Mouse (Mus musculus) left cerebral cortex, postnatal 4 days (tissue): ENCODE data around the gene Eid2b. TPM values are rescaled to one million over a fixed set of nuclear protein-coding genes. Genes with fewer than 3 reads are reported as not detected.
"Not testable (repeated sequence)": the region's sequence is repeated elsewhere in the genome, so short reads cannot be mapped to it uniquely, and the experiment has no call there.

ENCODE experiments used
- DNase-seq: peaks from one replicate; pipeline ENCODE4 v3.0.0-alpha.2; 2022
- intact Hi-C: fragments of 180-260 bp; cut with DNase I; formaldehyde crosslinking; loops from one replicate; pipeline ENCODE4 v1.15.1; 2025
- total RNA-seq, 2 experiments: library from RNA; stranded (reverse); gene quantifications; 2 replicates each; pipeline ENCODE4 v1.2.3; 2021

Gene Eid2b
- 10 to 100 TPM; 44.2 to 46.9 TPM for total RNA-seq

DNA sequence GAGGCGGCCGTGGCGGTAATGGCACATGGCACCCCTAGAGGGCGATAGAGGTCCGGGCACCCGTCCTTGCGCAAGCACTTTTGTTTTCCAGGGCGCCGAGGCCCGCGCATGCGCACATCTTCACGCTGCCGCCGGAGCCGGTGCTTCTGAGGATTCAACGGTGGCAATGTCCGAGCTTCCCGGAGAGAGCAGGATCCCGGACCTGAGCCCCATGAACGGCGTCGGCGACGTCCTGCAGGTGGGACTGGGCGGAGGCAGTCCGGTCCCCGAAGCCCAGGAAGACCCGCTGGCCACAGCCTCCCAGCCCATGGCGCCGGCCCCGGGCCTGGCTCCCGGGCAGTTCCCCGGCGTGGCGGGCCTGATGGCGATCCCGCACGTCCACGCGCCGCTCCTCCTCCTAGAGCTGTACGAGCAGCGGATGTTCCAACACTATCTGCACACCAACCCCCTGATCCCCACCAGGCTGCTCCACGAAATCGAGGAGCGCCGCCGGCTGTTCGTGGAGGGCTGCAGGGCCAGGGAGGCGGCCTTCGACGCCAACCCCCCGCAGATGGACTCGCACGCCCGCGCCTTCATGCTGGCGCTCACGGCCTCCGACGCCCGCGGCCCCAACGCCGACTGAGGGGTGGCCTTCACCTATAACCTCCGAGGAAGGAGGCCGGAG is at the start of gene Eid2b:
TSS of gene Eid2b (plus strand) at position 125 of the 664 bp plus-strand sequence.
- DNase-seq = peak; percentile 97
- intact Hi-C loops = no loop called here

DNA sequence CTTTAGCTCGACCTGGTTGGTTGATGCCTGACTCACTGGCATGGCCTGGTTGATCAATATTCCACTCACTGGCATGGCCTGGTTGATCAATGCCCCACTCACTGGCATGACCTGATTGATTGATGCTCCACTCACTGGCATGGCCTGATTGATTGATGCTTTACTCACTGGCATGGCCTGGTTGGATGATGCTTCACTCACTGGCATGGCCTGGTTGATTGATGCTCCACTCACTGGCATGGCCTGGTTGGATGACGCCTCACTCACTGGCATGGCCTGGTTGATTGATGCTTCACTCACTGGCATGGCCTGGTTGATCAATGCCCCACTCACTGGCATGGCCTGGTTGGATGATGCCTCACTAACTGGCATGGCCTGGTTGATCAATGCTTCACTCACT is 33.6 kb upstream of the Eid2b start:
- intact Hi-C loops = not testable (repeated sequence)

DNA sequence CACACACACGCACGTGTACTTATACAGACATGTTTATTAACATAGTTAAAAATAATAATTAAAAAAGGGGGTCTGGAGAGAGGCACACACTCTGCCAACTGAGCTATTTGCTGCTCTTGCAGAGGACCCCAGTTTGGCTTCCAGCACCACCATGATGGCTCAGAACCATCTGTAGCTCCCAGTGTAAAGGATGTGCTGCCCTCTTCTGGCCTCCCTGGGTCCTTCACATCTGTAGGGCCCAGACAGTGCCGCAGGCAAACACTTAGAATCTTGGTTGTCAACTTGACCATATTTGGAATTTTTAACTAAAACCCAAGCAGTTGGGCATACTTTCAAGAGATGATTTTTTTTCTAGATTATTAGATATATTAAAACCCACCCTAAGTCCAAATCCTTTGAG is 28.6 kb upstream of the Eid2b start:
- intact Hi-C loops = no loop called here
- DNase-seq = no peak

More for the DNA sequence above, 33.6 kb upstream of the Eid2b start:
- not testable (repeated sequence) for DNase-seq

DNA sequence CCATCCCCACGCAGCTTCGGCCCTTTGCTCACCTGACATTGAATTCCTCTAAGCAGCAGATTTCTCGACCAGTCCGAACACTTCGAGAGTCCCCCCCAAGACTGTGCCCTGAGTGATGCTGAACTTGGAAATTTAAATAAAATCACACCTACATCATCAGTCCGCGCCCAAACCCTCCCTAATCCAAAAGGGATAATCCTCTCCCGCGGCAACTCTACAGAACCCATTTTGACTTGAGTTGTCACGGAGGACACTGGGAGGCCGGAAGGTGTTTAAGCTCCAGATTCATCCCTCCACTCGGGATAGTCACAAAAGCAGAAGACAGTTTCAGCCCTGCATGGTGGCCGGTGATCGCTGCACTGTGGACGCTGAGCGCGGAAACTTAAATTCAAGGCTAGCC is 25.6 kb upstream of the Eid2b start:
- intact Hi-C loops = no loop called here
- no peak for DNase-seq

DNA sequence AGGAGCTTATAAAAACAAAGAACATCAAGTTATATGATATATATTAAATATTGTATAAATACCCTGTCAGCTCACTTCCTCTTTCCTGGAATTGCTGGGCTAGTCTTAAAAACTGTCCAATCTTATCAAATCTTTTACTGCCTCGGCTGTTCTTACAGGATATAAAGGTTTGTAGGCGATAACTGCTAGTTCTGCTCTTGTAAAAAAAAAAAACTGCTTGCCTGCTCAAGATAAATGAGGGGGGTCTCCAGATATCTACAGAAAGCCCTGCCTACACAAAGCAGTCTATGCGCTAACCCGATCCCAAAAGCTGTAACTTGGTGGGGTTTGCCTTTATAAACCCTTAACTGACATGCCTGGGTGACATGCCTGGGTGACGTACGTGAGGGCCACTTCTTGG is 22.9 kb upstream of the Eid2b start:
- no peak for DNase-seq
- intact Hi-C loops = no loop called here

- DNase-seq = no peak
- intact Hi-C loops = no loop called here
These were observed 22.1 kb upstream of the Eid2b start for GRCm38 (mm10) chr7:28255476-28255875.

- intact Hi-C loops = no loop called here
- no peak for DNase-seq
These were observed 14.7 kb upstream of the Eid2b start for GRCm38 (mm10) chr7:28262861-28263260.

- DNase-seq = peak; percentile 46
- intact Hi-C loops = no loop called here
These were observed 13.8 kb upstream of the Eid2b start for GRCm38 (mm10) chr7:28263786-28264185.

DNA sequence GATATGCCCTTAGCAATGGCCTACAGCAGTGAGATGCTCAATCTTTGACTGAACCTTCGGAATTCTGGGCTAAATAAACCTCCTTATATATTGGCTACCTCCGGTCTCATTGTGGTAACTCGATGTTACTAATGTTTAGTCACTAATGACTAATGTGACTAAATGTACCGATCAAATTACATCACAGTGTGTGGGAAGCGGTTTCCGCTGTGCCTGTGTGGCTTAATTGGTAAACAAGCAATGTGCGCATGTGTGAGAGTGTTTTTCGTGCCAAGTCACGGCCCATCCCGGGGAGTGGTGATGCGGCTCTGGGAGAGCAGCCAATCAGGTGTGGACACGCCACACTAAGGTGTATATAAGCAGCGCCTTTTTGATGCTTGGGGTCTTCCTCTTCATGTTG is 12.1 kb upstream of the Eid2b start:
- intact Hi-C loops = no loop called here
- DNase-seq = no peak

DNA sequence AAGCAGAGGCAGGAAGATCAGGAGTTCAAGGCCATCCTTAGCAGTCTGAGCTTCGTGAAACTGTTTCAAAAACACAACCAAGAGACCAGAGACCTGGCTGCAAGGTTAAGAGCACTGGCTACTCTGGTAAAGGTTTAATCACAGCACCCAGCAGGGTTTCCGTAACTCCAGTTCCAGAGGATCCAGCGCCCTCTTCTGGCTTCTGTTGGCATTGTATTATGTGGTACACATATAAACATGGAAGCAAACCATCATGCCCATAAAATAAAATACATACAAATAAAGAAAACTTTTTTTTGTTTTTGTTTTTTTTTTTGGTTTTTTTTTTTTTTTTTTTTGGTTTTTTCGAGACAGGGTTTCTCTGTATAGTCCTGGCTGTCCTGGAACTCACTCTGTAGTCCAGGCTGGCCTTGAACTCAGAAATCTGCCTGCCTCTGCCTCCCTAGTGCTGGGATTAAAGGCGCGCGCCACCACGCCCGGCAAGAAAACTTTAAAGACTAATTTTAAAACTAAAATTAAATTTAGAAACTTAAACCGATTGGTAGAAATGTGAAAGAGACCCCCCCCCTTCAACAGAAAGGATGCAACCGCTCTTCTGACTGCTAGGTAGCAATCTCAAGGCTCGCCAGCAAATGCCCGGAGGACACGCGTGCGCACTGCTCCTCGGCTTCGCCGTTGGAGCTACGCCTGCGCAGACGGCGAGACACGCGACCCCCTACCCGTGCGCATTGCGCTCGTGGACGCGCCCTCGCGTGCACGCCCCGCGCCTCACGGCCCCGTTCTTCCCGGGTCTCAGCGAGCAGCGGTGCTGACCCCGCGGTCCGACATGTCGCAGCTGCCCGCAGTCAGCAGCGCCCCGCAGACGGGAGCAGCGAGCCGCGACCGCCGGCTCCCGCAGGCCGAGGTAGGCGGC is 10.2 kb upstream of the Eid2b start, which contains the start of gene Eid2:
TSS of gene Eid2 (plus strand) at position 753 of the 913 bp plus-strand sequence.
- peak; percentile 95 for DNase-seq
- intact Hi-C loops = no loop called here

GRCm38 (mm10) chr7:28268042-28268531 is 9.5 kb upstream of the Eid2b start:
- intact Hi-C loops = no loop called here
- peak; percentile 59 for DNase-seq

GRCm38 (mm10) chr7:28268576-28268975 is 9.0 kb upstream of the Eid2b start:
- DNase-seq = no peak
- intact Hi-C loops = no loop called here

GRCm38 (mm10) chr7:28269355-28269754 is 8.2 kb upstream of the Eid2b start:
- peak; percentile 18 for DNase-seq
- intact Hi-C loops = no loop called here

DNA sequence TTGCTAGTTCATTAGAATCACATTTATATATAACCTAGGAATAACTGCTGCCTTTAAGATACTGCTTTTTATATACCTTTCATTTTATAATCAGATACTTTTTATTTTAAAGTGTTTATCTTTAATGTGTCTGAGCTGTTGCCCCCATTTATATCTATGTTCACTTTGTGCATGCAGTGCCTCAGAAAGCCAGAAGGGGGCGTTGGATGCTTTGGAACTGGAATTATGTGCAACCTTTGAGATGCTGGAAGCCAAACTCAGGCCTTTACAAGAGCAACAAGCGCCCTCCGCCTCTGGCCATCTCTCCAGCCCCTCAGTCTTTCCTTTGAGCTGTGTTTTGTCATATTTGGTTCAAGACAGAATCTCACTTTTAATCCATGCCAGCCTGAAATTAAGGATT is 5.8 kb upstream of the Eid2b start:
- intact Hi-C loops = no loop called here
- no peak for DNase-seq

DNA sequence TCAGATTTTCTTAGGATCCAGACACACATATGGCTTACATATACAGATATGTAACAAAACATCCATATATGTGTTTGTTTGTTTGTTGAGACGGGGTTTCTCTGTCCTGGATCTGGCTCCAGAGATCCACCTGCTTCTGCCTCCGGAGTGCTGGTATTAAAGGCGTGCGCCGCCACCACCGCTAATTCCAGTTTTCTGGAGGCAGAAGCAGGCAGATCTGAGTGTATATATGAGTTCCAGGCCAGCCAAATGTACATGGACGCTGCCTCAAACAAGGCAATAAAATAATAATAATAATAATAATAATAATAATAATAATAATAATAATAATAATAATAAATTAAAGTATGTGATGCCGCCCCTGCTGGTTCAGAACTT is 313 bp upstream of the Eid2b start:
- intact Hi-C loops = no loop called here
- no peak for DNase-seq

DNA sequence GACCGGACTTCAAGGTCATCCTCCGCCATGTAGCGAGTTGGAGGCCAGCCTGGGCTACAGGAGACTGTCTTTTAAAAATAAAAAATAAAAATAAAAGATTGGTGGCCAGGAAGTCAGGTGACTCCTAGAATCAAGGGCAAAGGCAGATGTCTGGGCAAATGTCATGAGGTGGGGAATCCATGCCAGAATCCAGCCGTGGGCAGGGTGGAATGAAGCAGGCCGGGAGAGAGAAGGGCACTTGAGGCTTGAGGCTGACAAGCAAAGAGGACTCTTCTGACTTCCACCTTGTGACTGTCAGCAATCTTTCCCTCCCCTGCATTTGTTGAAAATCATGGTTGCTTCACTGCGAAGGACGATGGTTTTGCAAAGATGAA is 727 bp downstream of the Eid2b start:
- intact Hi-C loops = no loop called here
- DNase-seq = no peak

- intact Hi-C loops = no loop called here
- DNase-seq = no peak
These were observed 3.1 kb downstream of the Eid2b start for GRCm38 (mm10) chr7:28280630-28281029.

GRCm38 (mm10) chr7:28290165-28290564 is 12.6 kb downstream of the Eid2b start:
- intact Hi-C loops = no loop called here
- DNase-seq = peak; percentile 57

- intact Hi-C loops = no loop called here
- peak; percentile 72 for DNase-seq
These were observed 13.4 kb downstream of the Eid2b start, which contains the start of gene Selenov for GRCm38 (mm10) chr7:28290638-28291590. Selenov (minus strand) TSS chr7:28291186.

GRCm38 (mm10) chr7:28294481-28294880 is 16.9 kb downstream of the Eid2b start:
- intact Hi-C loops = no loop called here
- DNase-seq = peak; percentile 88
